Mouse (Mus musculus) olfactory bulb, adult 2 months (tissue): ENCODE measurements around the gene Nop10.

ENCODE experiments used
- CTCF ChIP-seq: fragments of 200-500 bp; IDR thresholded peaks from 2 replicates; pipeline ENCODE4 v1.5.1; 2012; ENCODE audit warnings: low read depth, mild to moderate bottlenecking, low read length, moderate library complexity; ENCODE audit not compliant: insufficient read depth
- POLR2A ChIP-seq: fragments of 200-500 bp; IDR thresholded peaks from 2 replicates; pipeline ENCODE4 v1.6.1; 2012; ENCODE audit warnings: mild to moderate bottlenecking, low read depth, low read length, moderate library complexity; ENCODE audit not compliant: insufficient read depth

DNA sequence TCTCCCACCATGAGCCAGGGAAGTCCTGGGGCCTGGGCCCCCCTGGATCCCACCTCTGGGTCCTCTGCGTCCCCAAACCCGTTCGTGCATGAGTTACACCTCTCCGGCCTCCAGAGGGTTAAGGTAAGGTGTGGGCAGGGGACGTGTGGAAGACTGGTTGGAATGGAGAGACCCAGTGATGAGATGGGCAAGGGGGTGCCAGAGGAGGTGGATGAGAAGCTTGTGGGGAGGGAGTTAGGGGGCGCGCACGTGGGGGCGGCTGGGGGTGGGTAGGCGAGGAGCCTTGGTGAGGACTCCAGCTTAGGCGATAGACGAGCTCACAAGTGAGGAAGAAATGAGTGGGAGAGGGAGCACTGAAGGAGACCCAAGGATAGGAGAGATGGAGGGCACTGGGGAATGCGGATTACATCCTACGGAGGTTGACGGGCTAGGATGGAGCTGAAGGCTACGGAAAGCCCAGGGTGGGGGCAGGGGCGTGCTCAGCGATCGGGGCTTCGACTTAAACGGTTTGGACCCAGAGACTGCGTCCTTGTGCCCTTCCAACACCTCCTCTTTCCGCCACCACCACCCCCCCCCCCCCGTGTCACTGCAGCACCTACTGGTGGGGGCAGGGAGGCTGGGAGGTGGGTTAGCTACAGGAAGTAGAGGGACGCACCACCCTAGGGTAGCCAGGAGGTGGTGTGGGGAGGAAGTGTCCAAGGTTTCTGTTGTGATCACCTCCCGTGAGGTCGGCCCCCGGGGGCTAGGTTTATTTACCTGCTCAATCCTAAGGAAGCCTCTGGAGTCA is 21.6 kb upstream of the Nop10 start:
- TF ChIP-seq CTCF, result no peak
- no peak for TF ChIP-seq POLR2A
